Mouse (Mus musculus) heart, embryonic 11.5 days (tissue): Measurements from ENCODE around the gene Grin2c. TPM values are rescaled to one million over a fixed set of nuclear protein-coding genes. Genes with fewer than 3 reads are reported as not detected.

Experiments
- ATAC-seq: fragments of 200-750 bp; cut with Nextera tagmentation; replicated peaks from 2 replicates; pipeline ENCODE4 v1.8.0; 2017; ENCODE audit warnings: moderate library complexity; ENCODE audit not compliant: insufficient number of reproducible peaks, low FRiP score, low TSS enrichment
- H3K27ac ChIP-seq: fragments of 300-500 bp; sonication (generic); 2 replicates; pipeline ENCODE4 v1.5.1; 2014; ENCODE audit warnings: mild to moderate bottlenecking, low read depth, low read length
- H3K27me3 ChIP-seq: fragments of 300-500 bp; sonication (generic); 2 replicates; pipeline ENCODE4 v1.6.1; 2014; ENCODE audit warnings: mild to moderate bottlenecking, low read length, mixed read lengths; ENCODE audit not compliant: control insufficient read depth, insufficient read depth
- H3K36me3 ChIP-seq: fragments of 300-500 bp; sonication (generic); 2 replicates; pipeline ENCODE4 v1.6.1; 2014; ENCODE audit warnings: mild to moderate bottlenecking, low read length, moderate library complexity, mixed read lengths; ENCODE audit not compliant: control insufficient read depth, insufficient read depth
- H3K4me1 ChIP-seq: fragments of 300-500 bp; sonication (generic); 2 replicates; pipeline ENCODE4 v1.6.1; 2014; ENCODE audit warnings: low read length; ENCODE audit not compliant: control insufficient read depth, insufficient read depth
- H3K4me2 ChIP-seq: fragments of 300-500 bp; sonication (generic); 2 replicates; pipeline ENCODE4 v1.6.1; 2014; ENCODE audit warnings: mild to moderate bottlenecking, moderate library complexity
- H3K4me3 ChIP-seq: fragments of 300-500 bp; sonication (generic); 2 replicates; pipeline ENCODE4 v1.5.1; 2014; ENCODE audit warnings: low read depth, low read length
- H3K9ac ChIP-seq: fragments of 300-500 bp; sonication (generic); 2 replicates; pipeline ENCODE4 v1.6.1; 2014; ENCODE audit warnings: mild to moderate bottlenecking, low read depth, low read length, moderate library complexity
- H3K9me3 ChIP-seq: fragments of 300-500 bp; sonication (generic); replicated peaks from 2 replicates; pipeline ENCODE4 v1.6.1; 2016; ENCODE audit warnings: low read length; ENCODE audit not compliant: control insufficient read depth
- WGBS: fragments of 180-500 bp; shearing (Covaris S2); extraction: QIAGEN DNeasy Blood & Tissue Kit; methylation state at CpG from one replicate; pipeline ENCODE4 v1.1.7; 2014; ENCODE audit not compliant: insufficient replicate concordance; 5-methylcytosine and 5-hydroxymethylcytosine counted together
- polyA plus RNA-seq: library from polyadenylated mRNA; unstranded; fragments of >200 nt; fragmentation: Nextera tagmentation; extraction: Ambion mirVana; gene quantifications from 2 replicates; pipeline ENCODE4 v1.2.1, GENCODE M21; 2014

Grin2c gene
- polyA plus RNA-seq, 1 experiment from 2014 or later, result 0.13 TPM

- peaks cover 80% of the 10 kb centered on the region for H3K4me1 ChIP-seq
- H3K4me2 ChIP-seq, result no peak overlapping the region
- no peaks in the 10 kb centered on the region for H3K9me3 ChIP-seq
- H3K4me3 ChIP-seq, result no peak overlapping the region
- WGBS, result 15% methylated on average over 12 of the region's 12 CpGs
- no peaks in the 10 kb centered on the region; the same call in none of the 2 replicates for H3K27me3 ChIP-seq
- ATAC-seq, result 0 out of 2 replicates have a peak, but pooled peaks have one; percentile 22
- no peaks in the 10 kb centered on the region for H3K36me3 ChIP-seq
- no peak overlapping the region; the same call in 1 of the 2 replicates for H3K9ac ChIP-seq
- H3K27ac ChIP-seq, result no peak overlapping the region
These were observed 39.4 kb downstream of the Grin2c start for GRCm38 (mm10) chr11:115227640-115228039.

- peak overlapping the region; percentile 34; the same call in 1 of the 2 replicates for H3K9ac ChIP-seq
- H3K4me3 ChIP-seq, result no peak overlapping the region
- H3K9me3 ChIP-seq, result no peaks in the 10 kb centered on the region
- no peak overlapping the region for H3K4me2 ChIP-seq
- WGBS, result 29% methylated on average over 14 of the region's 14 CpGs
- no peaks in the 10 kb centered on the region for H3K36me3 ChIP-seq
- H3K27ac ChIP-seq, result peak overlapping the region; percentile 42
- no peak for ATAC-seq
- H3K27me3 ChIP-seq, result no peaks in the 10 kb centered on the region; the same call in 1 of the 2 replicates
- H3K4me1 ChIP-seq, result peaks cover 82% of the 10 kb centered on the region
These were observed 40.1 kb downstream of the Grin2c start for GRCm38 (mm10) chr11:115226811-115227491.

- no peaks in the 10 kb centered on the region for H3K36me3 ChIP-seq
- peaks cover 82% of the 10 kb centered on the region for H3K4me1 ChIP-seq
- 78% methylated on average over 6 of the region's 6 CpGs for WGBS
- no peak overlapping the region for H3K9ac ChIP-seq
- H3K4me3 ChIP-seq, result no peak overlapping the region
- ATAC-seq, result no peak
- no peak overlapping the region for H3K27ac ChIP-seq
- no peaks in the 10 kb centered on the region for H3K9me3 ChIP-seq
- H3K4me2 ChIP-seq, result no peak overlapping the region
- no peaks in the 10 kb centered on the region; the same call in 1 of the 2 replicates for H3K27me3 ChIP-seq
These were observed 41.7 kb downstream of the Grin2c start for GRCm38 (mm10) chr11:115225301-115225700.

- ATAC-seq, result no peak
- no peaks in the 10 kb centered on the region for H3K36me3 ChIP-seq
- H3K27ac ChIP-seq, result no peak overlapping the region
- H3K27me3 ChIP-seq, result no peaks in the 10 kb centered on the region; the same call in 1 of the 2 replicates
- no peak overlapping the region for H3K4me2 ChIP-seq
- no peak overlapping the region for H3K9ac ChIP-seq
- H3K4me3 ChIP-seq, result no peak overlapping the region
- 39% methylated on average over 8 of the region's 8 CpGs for WGBS
- no peaks in the 10 kb centered on the region for H3K9me3 ChIP-seq
- H3K4me1 ChIP-seq, result peaks cover 82% of the 10 kb centered on the region
These were observed 42.2 kb downstream of the Grin2c start for GRCm38 (mm10) chr11:115224889-115225288.

GRCm38 (mm10) chr11:115223877-115224276 is 43.2 kb downstream of the Grin2c start:
- WGBS, result 24% methylated on average over 6 of the region's 6 CpGs
- ATAC-seq, result no peak
- Histone ChIP-seq H3K36me3 (no peaks in the 10 kb centered on the region), H3K9me3 (no peaks in the 10 kb centered on the region), H3K4me2 (peak overlapping the region; percentile 39; the same call in 1 of the 2 replicates), H3K27me3 (no peaks in the 10 kb centered on the region), H3K9ac (peak overlapping the region; percentile 34; the same call in 1 of the 2 replicates), H3K27ac (peak overlapping the region; percentile 67; the same call in 1 of the 2 replicates), H3K4me3 (no peak overlapping the region), H3K4me1 (peaks cover 84% of the 10 kb centered on the region)

GRCm38 (mm10) chr11:115223451-115223850 is 43.6 kb downstream of the Grin2c start:
- Histone ChIP-seq H3K4me3 (no peak overlapping the region), H3K36me3 (no peaks in the 10 kb centered on the region), H3K9me3 (no peaks in the 10 kb centered on the region), H3K4me1 (peaks cover 84% of the 10 kb centered on the region), H3K27me3 (no peaks in the 10 kb centered on the region), H3K4me2 (peak overlapping the region; percentile 39; the same call in 1 of the 2 replicates), H3K27ac (peak overlapping the region; percentile 67), H3K9ac (no peak overlapping the region)
- no peak for ATAC-seq
- 42% methylated on average over 11 of the region's 11 CpGs for WGBS

GRCm38 (mm10) chr11:115222570-115222969 is 44.5 kb downstream of the Grin2c start:
- H3K4me2 ChIP-seq, result peak overlapping the region; percentile 48
- peak overlapping the region; percentile 49 for H3K9ac ChIP-seq
- no peaks in the 10 kb centered on the region for H3K9me3 ChIP-seq
- ATAC-seq, result peak; percentile 39; the same call in 1 of the 2 replicates
- no peaks in the 10 kb centered on the region for H3K27me3 ChIP-seq
- no peak overlapping the region for H3K4me3 ChIP-seq
- WGBS, result 8% methylated on average over 5 of the region's 5 CpGs
- no peaks in the 10 kb centered on the region for H3K36me3 ChIP-seq
- peak overlapping the region; percentile 67 for H3K27ac ChIP-seq
- H3K4me1 ChIP-seq, result peaks cover 85% of the 10 kb centered on the region

- Histone ChIP-seq H3K9me3 (no peaks in the 10 kb centered on the region), H3K36me3 (no peaks in the 10 kb centered on the region), H3K27ac (peak overlapping the region; percentile 67), H3K9ac (peak overlapping the region; percentile 49; the same call in 1 of the 2 replicates), H3K27me3 (no peaks in the 10 kb centered on the region), H3K4me2 (peak overlapping the region; percentile 48), H3K4me3 (no peak overlapping the region), H3K4me1 (peaks cover 84% of the 10 kb centered on the region)
- ATAC-seq, result no peak
- 16% methylated on average over 12 of the region's 12 CpGs for WGBS
These were observed 45.0 kb downstream of the Grin2c start for GRCm38 (mm10) chr11:115222077-115222476.
